Mouse (Mus musculus) brain, adult 2 months (tissue): ENCODE measurements around the gene Ugt8a.

ENCODE experiments used
- DNase-seq: peaks from one replicate; pipeline ENCODE4 v3.0.0; 2011; ENCODE audit warnings: low read depth, low spot score

The Ugt8a gene

DNA sequence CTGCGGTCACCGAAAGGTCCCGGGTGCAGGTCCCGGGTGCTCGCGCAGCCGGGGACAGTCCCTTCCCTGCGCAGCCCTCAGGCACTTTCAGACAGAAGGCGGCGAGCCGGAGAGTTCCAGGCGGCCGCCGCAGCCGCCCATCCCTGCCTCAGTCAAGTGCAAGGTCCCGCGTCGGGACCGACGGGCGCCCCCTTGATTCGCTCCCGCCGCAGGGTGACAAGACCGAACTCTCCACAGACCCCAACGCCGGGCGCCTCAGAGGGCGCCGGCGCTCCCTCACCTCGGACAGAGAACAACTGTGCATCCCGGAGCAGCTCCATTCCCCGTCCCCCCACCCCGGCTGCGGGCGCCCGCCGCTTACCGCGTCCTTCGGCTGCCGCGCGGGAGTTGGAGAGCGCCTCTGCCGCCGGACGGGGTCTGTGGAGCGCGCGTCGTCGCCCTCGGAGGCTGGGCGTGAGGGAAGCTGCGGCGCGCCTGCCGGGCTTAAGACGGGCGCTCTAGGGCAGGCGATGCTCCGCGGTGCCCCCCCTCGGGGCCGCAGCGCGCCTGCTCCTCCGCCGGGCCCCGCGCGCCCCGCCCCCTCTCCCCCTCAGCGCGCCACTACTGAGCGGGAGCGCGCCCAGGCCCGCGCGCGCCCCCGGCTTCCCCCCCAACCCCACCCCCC lies at the start of gene Ugt8a:
Ugt8a (minus strand) TSS at position 528 of the 664 bp plus-strand sequence.
- DNase-seq = peak; percentile 79

DNA sequence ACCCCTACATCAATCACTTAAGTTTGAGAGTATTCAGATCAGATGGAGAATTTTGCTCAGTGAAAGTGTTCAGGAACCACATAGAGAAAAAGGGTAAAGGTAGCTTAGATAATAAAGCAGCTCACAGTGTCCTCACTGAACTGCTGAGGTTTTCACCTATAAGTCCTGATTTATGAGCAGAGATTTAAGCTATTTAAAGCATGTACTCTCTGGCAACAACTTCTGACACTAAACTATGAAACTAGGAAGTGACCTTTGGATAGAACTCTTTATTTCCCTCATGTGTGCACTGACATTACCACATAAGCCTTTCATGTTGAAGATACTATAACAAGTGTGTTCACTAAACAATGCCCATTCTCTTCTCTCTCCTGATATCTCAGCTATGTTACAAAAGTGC lies 48.2 kb upstream of the Ugt8a start:
- DNase-seq = no peak

DNA sequence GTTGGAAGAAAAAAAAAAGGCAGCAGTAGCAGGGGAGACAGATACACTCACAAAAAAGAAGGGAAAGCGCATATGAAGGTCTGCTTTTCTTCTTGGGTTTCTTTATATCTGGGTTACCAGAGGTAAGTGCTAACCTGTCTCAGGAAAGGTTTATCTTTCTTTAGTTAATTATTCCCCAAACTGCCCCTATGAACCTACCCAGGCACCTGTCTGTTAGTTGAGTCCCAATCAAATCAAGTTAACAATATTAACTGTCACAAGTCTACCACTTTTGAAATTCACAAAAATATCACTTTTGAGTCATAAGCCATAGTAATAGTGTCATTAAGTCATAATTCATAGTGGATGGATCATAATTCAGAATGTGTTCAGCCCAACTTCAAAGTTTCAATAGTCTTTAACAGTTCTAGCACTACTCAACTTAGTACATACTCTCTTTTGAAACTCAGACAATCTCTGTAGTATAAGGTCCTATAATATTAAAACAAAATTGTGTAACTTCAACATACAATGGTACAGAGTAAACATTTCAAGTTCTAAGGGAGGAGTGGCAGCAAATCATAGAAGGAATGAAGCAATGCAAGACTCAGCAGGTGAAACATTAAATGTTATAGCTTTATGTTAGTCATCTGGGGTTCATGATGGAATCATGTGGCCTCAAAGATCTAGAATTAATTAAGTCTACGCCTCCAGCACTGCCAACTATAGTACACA lies 45.4 kb upstream of the Ugt8a start:
- no peak for DNase-seq

DNA sequence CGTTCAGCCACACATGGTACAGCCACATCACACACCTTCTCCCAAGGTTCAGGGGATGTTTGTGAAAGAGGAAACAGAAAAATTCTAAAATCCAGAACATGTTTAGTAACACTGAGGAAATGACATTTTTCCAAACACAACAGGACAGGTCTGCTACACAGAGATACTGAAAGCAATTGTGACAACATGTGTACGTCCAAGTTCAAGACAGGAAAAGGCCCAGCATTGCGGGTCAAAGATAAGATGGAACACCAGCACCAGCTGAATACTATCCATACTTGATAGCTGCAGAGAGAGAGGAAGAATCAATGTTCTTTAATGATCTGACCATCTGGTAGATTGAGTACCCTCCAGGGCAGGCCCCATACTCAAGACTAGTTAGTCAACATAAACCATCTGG lies 41.1 kb upstream of the Ugt8a start:
- DNase-seq = no peak

DNA sequence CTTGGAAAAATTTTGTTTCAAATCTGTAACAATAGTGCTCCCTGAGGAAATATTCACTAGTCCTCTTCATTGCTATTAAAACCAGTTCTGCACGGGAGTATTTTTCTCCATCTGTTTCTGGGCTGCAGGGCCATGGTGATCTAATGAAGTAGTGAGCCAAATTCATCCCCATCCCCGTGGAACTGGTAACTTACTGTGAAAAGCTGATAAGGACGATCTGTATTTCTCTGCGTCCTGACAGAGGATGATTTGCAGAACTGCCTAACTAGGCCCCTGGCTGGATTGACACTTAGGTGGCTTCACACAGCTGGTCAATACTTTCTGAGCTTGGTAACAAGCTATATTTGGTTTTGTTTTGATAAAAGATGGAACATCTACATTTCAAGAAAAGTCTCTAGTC lies 37.5 kb upstream of the Ugt8a start:
- no peak for DNase-seq

DNA sequence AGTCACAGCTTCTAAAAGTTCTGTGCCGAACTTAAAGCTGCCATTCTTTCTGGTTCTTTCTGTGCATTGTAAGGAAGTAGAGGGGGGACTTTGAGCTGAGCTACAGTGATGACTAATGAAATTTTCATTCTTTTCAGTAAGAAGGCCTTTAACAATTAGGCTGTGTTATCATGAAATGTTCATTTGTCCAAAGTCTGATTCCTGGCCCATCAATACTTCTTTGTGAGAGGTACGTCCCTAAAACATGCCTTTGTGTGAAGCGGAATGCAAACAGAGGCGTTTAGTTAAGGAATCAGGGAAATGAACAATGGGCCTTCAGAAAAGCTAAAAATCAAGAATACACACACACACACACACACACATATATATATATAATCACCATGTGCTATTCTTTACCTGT lies 31.0 kb upstream of the Ugt8a start:
- DNase-seq = peak; percentile 84

DNA sequence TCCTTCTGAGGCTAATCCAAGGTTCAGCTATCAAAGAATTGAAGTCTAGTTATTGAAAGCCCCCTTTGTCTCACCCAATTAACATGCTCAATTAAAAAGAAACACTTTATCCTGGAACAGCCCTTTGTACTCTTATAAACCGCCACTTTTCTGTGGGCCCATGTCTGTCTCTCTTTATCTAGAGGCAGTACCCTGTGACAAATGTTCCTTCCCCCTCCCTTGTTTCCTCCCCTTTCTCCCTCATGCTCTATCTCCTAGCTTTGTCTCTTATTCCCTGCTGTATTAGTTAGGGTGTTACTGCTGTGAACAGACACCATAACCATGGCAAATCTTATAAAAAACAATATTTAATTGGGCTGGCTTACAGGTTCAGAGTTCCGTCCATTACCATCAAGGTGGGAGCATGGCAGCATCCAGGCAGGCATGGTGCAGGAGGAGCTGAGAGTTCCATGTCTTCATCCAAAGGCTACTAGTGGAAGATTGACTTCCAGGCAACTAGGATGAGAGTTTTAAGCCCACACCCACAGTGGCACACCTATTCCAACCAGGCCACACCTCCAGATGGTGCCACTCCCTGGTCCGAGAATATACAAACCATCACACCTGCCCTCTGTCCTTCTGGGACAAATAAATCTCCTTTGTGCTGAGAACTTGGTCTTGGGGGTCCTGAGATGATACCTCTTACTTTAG lies 17.9 kb upstream of the Ugt8a start:
- DNase-seq = no peak

DNA sequence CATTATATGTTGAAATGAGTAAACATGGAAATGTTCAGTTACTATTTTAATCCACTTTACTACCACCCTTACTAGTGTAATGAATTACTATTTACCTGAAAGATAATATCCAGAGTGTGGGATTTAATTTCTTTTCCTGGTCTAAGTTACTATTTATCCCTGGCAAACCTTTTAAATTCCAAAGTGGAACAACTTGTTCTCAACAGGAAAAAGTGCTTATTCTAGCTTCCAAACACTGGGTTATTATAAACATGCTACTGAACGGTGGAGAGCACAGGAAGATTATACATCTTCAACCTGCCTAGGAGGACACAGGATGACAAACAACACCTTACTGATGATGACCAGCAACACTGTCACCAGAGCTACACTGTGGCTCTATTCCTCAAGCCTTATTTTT lies 16.5 kb upstream of the Ugt8a start:
- DNase-seq = no peak

DNA sequence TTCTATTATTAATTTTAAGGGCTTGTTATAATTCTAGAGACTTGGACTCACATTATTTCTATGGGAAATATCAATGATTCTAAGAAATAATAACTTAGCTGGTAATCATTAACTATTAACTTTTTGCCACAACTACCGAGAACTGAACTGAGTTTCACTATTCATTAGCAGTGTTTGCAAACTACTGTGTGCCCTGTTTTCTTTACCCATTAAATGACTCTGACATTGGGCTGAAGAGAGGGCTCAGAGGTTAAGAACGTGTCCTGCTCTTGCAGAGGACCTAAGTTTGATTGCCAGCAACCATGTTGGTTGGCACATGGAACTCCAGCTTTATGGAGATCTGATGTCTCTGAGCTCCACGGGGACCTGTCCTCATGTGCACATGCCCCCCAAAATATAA lies 2.4 kb upstream of the Ugt8a start:
- DNase-seq = no peak

DNA sequence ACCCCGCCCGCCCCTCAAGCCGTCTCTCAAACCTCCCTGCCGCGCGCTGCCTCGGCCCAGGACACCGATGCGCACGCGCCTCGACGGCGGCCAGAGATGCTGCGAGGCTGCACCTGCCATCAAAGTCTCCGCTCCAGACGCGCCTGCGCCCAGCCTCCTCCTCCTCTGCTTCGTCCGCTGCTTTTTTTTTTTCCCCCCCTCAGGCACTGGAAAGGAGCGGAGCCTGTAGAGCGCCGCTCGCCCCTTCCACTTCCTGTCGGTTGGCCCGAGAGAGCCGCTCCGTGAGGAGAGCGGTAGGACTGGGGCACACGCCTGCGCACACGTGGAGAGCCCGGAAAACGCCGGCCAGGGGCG lies 314 bp upstream of the Ugt8a start:
- DNase-seq = peak; percentile 76

DNA sequence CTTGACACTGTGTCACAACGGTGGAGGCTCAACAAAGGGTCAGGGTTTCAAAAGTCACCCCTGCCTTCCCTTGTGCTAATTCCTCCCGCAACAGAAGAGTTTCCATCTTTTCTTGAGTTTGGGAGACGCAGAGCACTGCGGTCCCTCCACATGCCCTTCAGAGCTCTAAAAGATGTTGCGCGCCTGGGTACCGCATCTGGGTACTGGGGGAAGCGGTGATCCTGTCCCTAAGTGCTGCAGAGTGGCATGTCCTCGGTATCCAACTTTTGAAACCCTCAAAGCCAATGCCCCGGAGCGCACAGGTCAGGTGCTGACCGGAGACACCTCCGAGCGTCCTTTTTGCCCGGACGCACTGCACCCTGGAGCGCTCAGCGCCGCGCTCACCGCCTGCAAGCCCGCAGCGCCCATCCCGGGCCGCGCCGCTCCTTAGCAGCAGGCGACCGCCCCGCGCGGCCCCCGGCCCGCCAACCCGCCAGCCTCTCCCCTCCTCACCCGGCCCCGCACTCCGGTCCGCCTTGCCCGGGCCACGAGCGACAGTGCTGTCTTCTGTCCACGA lies 805 bp downstream of the Ugt8a start:
- DNase-seq = peak; percentile 12

DNA sequence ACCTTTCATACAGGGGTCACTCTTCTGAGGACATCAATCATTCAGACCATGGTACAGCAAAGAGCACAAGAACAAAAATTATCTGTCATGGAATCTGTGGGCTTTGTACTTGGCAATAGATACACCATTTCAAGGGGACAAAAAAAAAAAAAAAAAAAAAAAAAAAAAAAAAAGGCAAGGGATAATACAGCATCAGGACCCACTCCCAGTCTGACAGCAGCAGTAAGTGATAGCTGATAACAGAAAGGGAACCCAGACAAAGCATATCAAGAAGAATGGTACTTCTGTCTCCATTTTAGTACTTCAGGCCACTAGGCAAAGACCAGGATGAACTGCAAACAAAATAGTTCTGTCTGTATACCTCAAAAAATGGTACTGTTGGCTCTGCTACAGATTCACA lies 2.6 kb downstream of the Ugt8a start:
- DNase-seq = no peak

DNA sequence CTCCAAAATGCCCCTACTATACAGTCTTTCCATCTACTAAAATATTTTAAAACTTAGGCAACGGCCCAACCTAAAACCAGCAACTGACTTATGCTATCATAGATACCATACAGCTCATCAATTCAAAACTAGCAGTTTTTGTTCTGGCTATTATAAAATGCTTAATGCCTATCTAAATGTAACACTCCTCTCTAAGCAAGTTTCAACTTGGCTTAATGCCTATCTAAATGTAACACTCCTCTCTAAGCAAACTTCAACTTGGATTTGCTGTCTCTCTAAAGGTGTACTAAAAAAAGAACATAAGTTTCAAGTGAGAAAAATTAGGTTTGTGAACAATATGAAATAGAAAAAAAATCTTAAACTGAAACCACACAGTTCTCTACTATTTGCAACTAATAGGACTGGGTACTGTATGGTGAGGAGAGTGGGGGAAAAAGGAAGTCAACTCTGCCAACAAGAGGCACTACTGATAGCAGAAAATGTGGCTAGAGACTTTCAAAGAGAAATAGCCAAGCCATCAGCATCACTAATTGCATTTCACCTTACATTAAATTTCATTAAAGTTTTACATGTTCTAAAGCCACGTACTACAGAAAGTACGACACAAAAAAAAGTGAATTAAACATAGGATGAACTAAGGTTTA lies 5.7 kb downstream of the Ugt8a start:
- DNase-seq = no peak

DNA sequence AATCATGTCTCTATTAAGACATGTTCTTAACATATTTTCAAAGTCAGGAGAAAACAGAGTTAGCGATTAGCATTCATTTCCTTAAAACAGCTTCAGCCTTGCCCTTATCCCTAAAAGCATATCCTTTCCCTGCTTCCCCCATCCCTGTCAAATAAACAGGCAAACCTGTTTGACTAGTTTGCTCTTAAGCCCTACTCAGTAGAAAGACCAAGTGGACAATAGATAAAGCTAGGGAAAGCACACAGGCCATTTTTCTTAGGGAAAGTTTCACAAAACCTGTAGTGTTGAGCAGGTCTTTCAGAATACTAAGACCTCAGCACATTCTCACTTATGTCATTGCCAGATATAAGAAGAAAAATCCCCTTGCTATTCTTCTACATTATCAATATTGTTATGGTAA lies 7.4 kb downstream of the Ugt8a start:
- DNase-seq = no peak

DNA sequence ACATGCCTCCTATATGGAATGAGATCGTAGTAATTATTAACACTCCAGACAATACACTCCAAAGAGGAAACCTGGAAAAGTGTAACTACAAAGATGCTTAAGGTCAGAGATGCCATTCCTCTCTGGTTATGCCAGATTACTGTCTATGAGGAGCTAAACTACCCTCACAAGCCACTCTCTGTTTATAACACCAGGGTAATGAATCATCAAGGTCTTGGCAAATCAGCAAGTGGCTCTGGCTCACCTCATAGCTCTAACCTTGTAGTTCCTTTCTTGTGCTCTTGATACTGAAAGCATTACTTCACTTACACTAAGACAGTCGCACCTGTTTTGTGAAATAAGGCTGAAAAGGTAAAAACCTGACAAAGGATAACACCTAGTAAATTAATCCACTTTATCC lies 17.5 kb downstream of the Ugt8a start:
- no peak for DNase-seq

DNA sequence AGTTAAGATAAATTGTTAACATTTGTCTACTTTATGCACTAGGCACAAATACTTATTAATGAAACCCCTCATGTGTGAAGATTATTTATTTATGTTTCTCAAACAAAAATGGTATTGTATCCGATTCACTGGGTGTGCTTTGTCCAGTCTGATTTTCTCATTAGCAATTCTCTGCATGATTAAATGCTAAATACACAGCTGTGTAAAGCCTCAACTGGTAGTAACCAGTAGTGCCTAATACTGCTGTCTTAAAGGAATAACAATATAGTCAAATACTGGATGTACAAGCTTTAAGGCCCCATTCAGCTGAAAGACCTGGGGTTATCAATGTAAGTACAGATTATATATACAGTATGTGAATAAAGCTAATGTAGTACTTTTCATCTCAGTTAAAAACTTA lies 39.4 kb downstream of the Ugt8a start:
- peak; percentile 67 for DNase-seq

DNA sequence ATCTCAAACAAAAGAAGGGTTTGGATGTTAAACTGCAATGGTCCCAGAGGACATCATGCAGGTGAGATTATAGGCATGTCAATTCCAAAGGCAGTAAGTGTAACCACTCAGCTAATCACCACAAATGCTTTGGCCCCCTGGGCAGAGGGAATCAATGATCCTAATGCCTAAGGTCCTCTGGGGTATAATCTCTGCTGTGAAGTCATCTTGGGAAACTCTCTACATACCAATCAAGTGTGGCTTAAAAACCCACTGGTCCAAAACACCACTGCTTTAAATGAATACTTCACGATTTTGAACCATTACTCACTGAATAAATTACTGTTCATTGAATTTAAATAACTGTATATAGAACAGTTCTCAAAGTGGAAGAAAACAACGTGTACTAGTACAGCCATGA lies 51.3 kb downstream of the Ugt8a start:
- no peak for DNase-seq

DNA sequence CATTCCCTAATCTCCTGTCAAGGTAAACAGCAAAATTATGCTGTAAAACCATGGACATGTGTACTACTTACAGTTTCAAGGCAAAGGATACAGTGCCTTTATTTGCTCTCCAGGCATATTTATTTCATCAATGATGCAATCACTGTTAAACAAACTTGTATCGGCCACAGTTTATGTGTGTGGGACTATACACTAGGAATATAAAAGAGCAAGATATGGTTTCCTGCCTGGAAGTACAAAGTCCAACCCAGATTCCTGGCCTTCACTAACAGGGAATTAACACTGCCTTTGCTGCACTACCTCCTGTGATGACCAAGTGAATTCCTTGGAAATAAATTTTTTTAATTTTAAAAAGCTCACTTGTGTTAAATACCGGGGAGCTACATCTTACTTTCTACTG lies 53.5 kb downstream of the Ugt8a start:
- no peak for DNase-seq

DNA sequence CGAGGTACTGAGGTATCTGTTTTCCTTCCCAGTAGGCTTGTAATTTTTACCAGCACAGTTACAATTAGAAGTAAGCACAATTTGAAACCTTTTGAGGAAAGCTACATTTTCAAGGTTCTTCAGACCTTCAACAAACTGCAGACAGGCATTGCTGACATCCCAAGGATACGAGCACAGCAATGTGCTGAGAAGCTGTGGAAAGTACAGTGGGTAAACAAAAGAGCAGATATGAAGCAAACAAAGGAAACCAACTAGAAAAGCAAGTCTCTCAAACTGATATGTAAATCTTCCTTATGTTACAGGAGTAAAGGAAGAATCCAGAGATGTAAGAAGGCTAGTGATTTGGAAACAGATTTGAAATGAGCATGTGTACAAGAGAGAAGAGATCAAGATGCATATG lies 54.0 kb downstream of the Ugt8a start:
- DNase-seq = no peak

DNA sequence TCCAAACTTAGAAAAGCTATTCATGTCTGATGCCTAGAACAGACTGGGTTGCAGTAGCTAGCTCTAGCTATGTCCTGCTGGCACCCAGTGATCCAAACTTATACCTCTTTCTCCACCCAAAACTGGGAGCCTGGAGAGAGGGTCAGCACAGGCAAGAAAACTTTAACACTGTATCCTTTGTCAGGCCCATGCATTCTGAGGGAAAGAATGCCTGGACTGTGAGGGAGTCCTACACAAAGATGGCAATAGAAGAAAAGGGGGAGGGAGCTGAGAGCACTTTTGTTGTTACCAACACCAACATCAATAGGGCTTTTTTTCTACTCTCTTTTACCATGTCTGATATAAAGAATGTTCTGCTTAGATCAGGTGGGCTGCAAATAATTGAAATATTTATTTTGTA lies 55.4 kb downstream of the Ugt8a start:
- DNase-seq = peak; percentile 74

DNA sequence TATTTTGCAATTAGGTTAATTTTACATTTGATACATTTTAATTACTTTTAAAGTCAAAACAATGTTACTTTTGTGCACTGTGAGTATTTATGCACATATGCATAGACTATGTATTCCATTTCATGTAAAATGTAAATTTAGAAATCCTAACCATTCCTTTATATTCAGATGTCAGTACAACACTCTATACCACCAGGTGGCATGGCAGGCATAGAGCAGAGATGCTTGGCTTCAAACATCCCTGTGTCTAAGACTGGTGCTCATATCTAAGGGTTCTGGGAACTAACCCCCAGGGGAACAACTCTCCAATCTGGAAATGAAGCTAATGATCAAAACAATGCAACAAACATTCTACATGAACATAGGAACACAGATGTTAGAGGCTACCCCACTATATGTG lies 56.6 kb downstream of the Ugt8a start:
- DNase-seq = peak; percentile 62

DNA sequence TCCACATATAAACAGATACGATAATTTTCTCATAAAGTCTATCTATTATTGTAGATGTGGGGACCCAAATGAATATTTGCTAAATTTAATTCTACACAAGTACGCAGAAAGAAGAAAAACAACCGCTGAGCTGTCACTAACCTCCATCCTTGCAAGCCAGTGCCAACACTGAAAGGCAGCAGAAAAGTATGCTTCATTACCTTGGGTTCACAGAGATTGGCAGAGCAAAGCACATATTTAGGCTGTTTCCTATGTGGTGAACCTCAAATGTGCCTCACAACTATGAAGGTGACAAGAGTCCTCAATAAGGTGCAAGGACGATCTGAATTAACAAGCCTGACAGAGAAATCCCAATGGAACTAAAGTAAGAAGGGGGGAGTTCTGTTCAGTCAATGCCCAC lies 64.0 kb downstream of the Ugt8a start:
- DNase-seq = no peak
